Mouse (Mus musculus) small intestine, adult 2 months (tissue): ENCODE data around the gene Fbn1. TPM values are rescaled to one million over a fixed set of nuclear protein-coding genes. Genes with fewer than 3 reads are reported as not detected.

Source experiments
- H3K27ac ChIP-seq: fragments of 200-500 bp; 2 replicates; pipeline ENCODE4 v1.5.1; 2012; ENCODE audit warnings: low read depth, low read length, control low read depth, inconsistent platforms; ENCODE audit not compliant: insufficient read depth
- H3K27me3 ChIP-seq: fragments of 200-500 bp; 2 replicates; pipeline ENCODE4 v1.6.1; 2012; ENCODE audit warnings: mild to moderate bottlenecking, moderate library complexity, low read length, inconsistent platforms; ENCODE audit not compliant: control insufficient read depth, insufficient read depth
- H3K36me3 ChIP-seq: fragments of 200-500 bp; 2 replicates; pipeline ENCODE4 v1.6.1; 2012; ENCODE audit warnings: mild to moderate bottlenecking, low read length, control low read depth, inconsistent platforms; ENCODE audit not compliant: control insufficient read depth, insufficient read depth
- H3K4me1 ChIP-seq: fragments of 200-500 bp; 2 replicates; pipeline ENCODE4 v1.6.1; 2012; ENCODE audit warnings: low read length, inconsistent platforms, mixed read lengths; ENCODE audit not compliant: control insufficient read depth, insufficient read depth, insufficient read length
- H3K4me3 ChIP-seq: fragments of 200-500 bp; 2 replicates; pipeline ENCODE4 v1.5.1; 2012; ENCODE audit warnings: low read depth, mild to moderate bottlenecking, control low read depth, inconsistent platforms, low read length, moderate library complexity
- CTCF ChIP-seq: fragments of 200-500 bp; IDR thresholded peaks from 2 replicates; pipeline ENCODE4 v1.5.1; 2012; ENCODE audit warnings: low read depth, mild to moderate bottlenecking, control low read depth, inconsistent platforms, low read length, moderate library complexity, mixed read lengths; ENCODE audit not compliant: insufficient replicate concordance, insufficient read length; ENCODE audit errors: extremely low read depth
- POLR2A ChIP-seq: fragments of 200-500 bp; IDR thresholded peaks from 2 replicates; pipeline ENCODE4 v1.6.1; 2012; ENCODE audit warnings: low read depth, mild to moderate bottlenecking, control low read depth, inconsistent platforms, low read length, moderate library complexity
- WGBS: fragments of 180-500 bp; shearing (Covaris S2); methylation state at CpG from one replicate; pipeline ENCODE4 v1.1.7; 2018; 5-methylcytosine and 5-hydroxymethylcytosine counted together
- polyA plus RNA-seq: library from polyadenylated mRNA; depleted of rRNA; stranded (reverse); fragments of >200 nt; gene quantifications from 2 replicates; pipeline ENCODE4 v1.2.3, GENCODE M21; 2012

Gene Fbn1
- polyA plus RNA-seq, 1 experiment, result 5.1 TPM

GRCm38 (mm10) chr2:125391582-125391981, 116.2 kb downstream of the Fbn1 start:
- H3K27ac ChIP-seq, result no peak overlapping the region
- no peak overlapping the region for H3K4me3 ChIP-seq
- 77% methylated on average over 6 of the region's 6 CpGs for WGBS
- no peaks in the 10 kb centered on the region for H3K27me3 ChIP-seq
- 0 out of 2 replicates have a peak, but pooled peaks cover 2% of the 10 kb centered on the region for H3K36me3 ChIP-seq
- H3K4me1 ChIP-seq, result no peaks in the 10 kb centered on the region
- TF ChIP-seq CTCF (no peak), POLR2A (no peak)

- Histone ChIP-seq H3K27ac (no peak overlapping the region), H3K4me3 (no peak overlapping the region), H3K4me1 (no peaks in the 10 kb centered on the region), H3K36me3 (0 out of 2 replicates have a peak, but pooled peaks cover 2% of the 10 kb centered on the region), H3K27me3 (no peaks in the 10 kb centered on the region)
- TF ChIP-seq CTCF, result no peak
- TF ChIP-seq POLR2A, result no peak
- WGBS, result 91% methylated on average over 10 of the region's 10 CpGs
Observed at GRCm38 (mm10) chr2:125389796-125390195, 118.0 kb downstream of the Fbn1 start.

GRCm38 (mm10) chr2:125386221-125386965, 121.4 kb downstream of the Fbn1 start:
- no peak overlapping the region for H3K27ac ChIP-seq
- WGBS, result 78% methylated on average over 7 of the region's 7 CpGs
- no peaks in the 10 kb centered on the region for H3K27me3 ChIP-seq
- H3K4me1 ChIP-seq, result no peaks in the 10 kb centered on the region
- no peak for TF ChIP-seq POLR2A
- TF ChIP-seq CTCF, result no peak
- 0 out of 2 replicates have a peak, but pooled peaks cover 2% of the 10 kb centered on the region for H3K36me3 ChIP-seq
- no peak overlapping the region for H3K4me3 ChIP-seq

- H3K27ac ChIP-seq, result no peak overlapping the region
- no peak for TF ChIP-seq CTCF
- H3K4me1 ChIP-seq, result no peaks in the 10 kb centered on the region; the same call in 1 of the 2 replicates
- 79% methylated on average over 4 of the region's 4 CpGs for WGBS
- H3K4me3 ChIP-seq, result no peak overlapping the region
- H3K36me3 ChIP-seq, result 0 out of 2 replicates have a peak, but pooled peaks cover 2% of the 10 kb centered on the region
- H3K27me3 ChIP-seq, result no peaks in the 10 kb centered on the region
Observed at GRCm38 (mm10) chr2:125384941-125385340, 122.9 kb downstream of the Fbn1 start.

GRCm38 (mm10) chr2:125384415-125384814, 123.4 kb downstream of the Fbn1 start:
- H3K27me3 ChIP-seq, result no peaks in the 10 kb centered on the region
- 0 out of 2 replicates have a peak, but pooled peaks cover 2% of the 10 kb centered on the region for H3K36me3 ChIP-seq
- H3K4me3 ChIP-seq, result no peak overlapping the region
- H3K27ac ChIP-seq, result no peak overlapping the region
- WGBS, result 81% methylated on average over 6 of the region's 6 CpGs
- no peak for TF ChIP-seq CTCF
- no peaks in the 10 kb centered on the region; the same call in 1 of the 2 replicates for H3K4me1 ChIP-seq

GRCm38 (mm10) chr2:125383273-125383641, 124.5 kb downstream of the Fbn1 start:
- Histone ChIP-seq H3K4me1 (no peaks in the 10 kb centered on the region; the same call in 1 of the 2 replicates), H3K27me3 (no peaks in the 10 kb centered on the region), H3K36me3 (0 out of 2 replicates have a peak, but pooled peaks cover 2% of the 10 kb centered on the region), H3K4me3 (no peak overlapping the region), H3K27ac (no peak overlapping the region)
- WGBS, result 92% methylated on average over 7 of the region's 7 CpGs
- TF ChIP-seq POLR2A, result no peak
- no peak for TF ChIP-seq CTCF

GRCm38 (mm10) chr2:125382613-125383272, 125.0 kb downstream of the Fbn1 start:
- Histone ChIP-seq H3K36me3 (0 out of 2 replicates have a peak, but pooled peaks cover 1% of the 10 kb centered on the region), H3K27me3 (no peaks in the 10 kb centered on the region), H3K4me1 (no peaks in the 10 kb centered on the region; the same call in 1 of the 2 replicates), H3K27ac (no peak overlapping the region), H3K4me3 (no peak overlapping the region)
- 78% methylated on average over 7 of the region's 7 CpGs for WGBS
- TF ChIP-seq POLR2A (no peak), CTCF (no peak)
